Mouse (Mus musculus) small intestine, adult 2 months (tissue): Measurements from ENCODE around the gene Gm9970. TPM values are rescaled to one million over a fixed set of nuclear protein-coding genes. Genes with fewer than 3 reads are reported as not detected.

Experiments used
- H3K27ac ChIP-seq: fragments of 200-500 bp; 2 replicates; pipeline ENCODE4 v1.5.1; 2012; ENCODE audit warnings: low read depth, low read length, control low read depth, inconsistent platforms; ENCODE audit not compliant: insufficient read depth
- H3K27me3 ChIP-seq: fragments of 200-500 bp; 2 replicates; pipeline ENCODE4 v1.6.1; 2012; ENCODE audit warnings: mild to moderate bottlenecking, moderate library complexity, low read length, inconsistent platforms; ENCODE audit not compliant: control insufficient read depth, insufficient read depth
- H3K36me3 ChIP-seq: fragments of 200-500 bp; 2 replicates; pipeline ENCODE4 v1.6.1; 2012; ENCODE audit warnings: mild to moderate bottlenecking, low read length, control low read depth, inconsistent platforms; ENCODE audit not compliant: control insufficient read depth, insufficient read depth
- H3K4me1 ChIP-seq: fragments of 200-500 bp; 2 replicates; pipeline ENCODE4 v1.6.1; 2012; ENCODE audit warnings: low read length, inconsistent platforms, mixed read lengths; ENCODE audit not compliant: control insufficient read depth, insufficient read depth, insufficient read length
- H3K4me3 ChIP-seq: fragments of 200-500 bp; 2 replicates; pipeline ENCODE4 v1.5.1; 2012; ENCODE audit warnings: low read depth, mild to moderate bottlenecking, control low read depth, inconsistent platforms, low read length, moderate library complexity
- CTCF ChIP-seq: fragments of 200-500 bp; IDR thresholded peaks from 2 replicates; pipeline ENCODE4 v1.5.1; 2012; ENCODE audit warnings: low read depth, mild to moderate bottlenecking, control low read depth, inconsistent platforms, low read length, moderate library complexity, mixed read lengths; ENCODE audit not compliant: insufficient replicate concordance, insufficient read length; ENCODE audit errors: extremely low read depth
- POLR2A ChIP-seq: fragments of 200-500 bp; IDR thresholded peaks from 2 replicates; pipeline ENCODE4 v1.6.1; 2012; ENCODE audit warnings: low read depth, mild to moderate bottlenecking, control low read depth, inconsistent platforms, low read length, moderate library complexity
- WGBS: fragments of 180-500 bp; shearing (Covaris S2); methylation state at CpG from one replicate; pipeline ENCODE4 v1.1.7; 2018; 5-methylcytosine and 5-hydroxymethylcytosine counted together
- polyA plus RNA-seq: library from polyadenylated mRNA; depleted of rRNA; stranded (reverse); fragments of >200 nt; gene quantifications from 2 replicates; pipeline ENCODE4 v1.2.3, GENCODE M21; 2012; rRNA removed

Gene Gm9970
- polyA plus RNA-seq, 1 experiment = 0.82 TPM

DNA sequence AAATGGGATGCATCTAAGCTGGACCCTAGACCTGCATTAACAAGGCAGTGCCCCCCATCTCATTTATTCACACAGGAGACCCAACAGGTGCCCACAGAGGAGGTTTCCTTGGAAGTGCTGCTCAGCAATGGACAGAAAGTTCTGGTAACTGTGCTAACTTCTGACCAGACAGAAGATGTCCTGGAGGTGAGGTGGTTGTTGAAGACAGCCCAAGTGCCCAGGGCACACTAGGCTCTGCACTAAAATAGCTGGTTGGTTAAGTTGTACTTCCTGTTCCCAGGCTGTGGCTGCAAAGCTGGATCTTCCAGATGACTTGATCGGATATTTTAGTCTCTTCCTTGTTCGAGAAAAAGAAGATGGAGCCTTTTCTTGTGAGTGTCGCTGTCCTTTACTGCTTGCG is 45.4 kb downstream of the Gm9970 start:
- Histone ChIP-seq H3K27me3 (no peaks in the 10 kb centered on the region), H3K36me3 (peaks cover 63% of the 10 kb centered on the region), H3K4me1 (peaks cover 8% of the 10 kb centered on the region), H3K4me3 (no peak overlapping the region), H3K27ac (no peak overlapping the region)
- no peak for TF ChIP-seq CTCF
- no peak for TF ChIP-seq POLR2A
- 87% methylated on average over 4 of the region's 4 CpGs for WGBS

DNA sequence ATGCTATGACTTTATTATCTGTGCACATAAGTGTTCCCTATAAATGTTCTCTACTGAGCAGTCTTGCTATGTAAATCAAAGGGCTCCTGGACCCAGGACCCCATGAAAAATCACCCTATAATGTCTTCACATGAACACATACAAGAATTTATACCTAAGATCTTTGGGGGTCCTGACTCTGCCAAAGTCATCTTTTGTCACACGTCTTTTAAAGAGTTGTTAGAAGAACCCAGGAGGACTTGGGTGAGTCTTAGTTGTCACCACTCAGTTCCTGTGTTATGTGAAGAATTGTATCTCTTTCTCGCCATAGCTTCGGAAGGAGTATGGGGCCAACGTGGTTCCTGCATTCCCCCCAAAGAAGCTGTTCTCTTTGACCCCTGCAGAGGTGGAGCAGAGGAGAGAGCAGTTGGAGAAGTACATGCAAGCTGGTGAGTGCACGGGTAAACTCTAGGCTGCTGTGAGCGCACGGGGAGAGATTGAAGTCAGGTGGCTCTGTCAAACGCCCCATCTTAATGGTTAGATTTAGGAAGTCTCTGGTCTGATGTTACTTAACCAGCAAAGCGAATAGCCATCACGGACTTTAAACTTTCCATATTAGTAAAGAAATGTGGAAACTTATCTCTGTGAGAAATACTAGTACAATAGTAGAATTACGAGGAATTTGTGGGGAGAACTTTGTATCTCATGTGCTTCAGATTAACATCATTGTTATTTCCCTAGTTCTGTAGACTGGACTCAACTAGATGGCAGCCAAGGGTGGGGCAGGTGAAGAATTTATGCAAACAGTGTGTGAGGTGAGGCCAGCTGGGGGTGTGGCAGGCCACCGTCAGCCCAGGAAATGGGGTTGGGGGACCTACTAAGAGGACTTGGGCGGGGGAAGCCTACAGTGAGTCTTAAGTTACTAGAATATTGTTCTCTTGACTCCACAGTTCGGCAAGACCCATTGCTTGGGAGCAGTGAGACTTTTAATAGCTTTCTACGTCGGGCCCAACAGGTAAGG is 46.2 kb downstream of the Gm9970 start:
- H3K36me3 ChIP-seq = peaks cover 62% of the 10 kb centered on the region
- no peak overlapping the region for H3K27ac ChIP-seq
- H3K27me3 ChIP-seq = no peaks in the 10 kb centered on the region
- WGBS = 85% methylated on average over 16 of the region's 16 CpGs
- H3K4me1 ChIP-seq = peaks cover 6% of the 10 kb centered on the region
- H3K4me3 ChIP-seq = no peak overlapping the region
- no peak for TF ChIP-seq POLR2A
- no peak for TF ChIP-seq CTCF

DNA sequence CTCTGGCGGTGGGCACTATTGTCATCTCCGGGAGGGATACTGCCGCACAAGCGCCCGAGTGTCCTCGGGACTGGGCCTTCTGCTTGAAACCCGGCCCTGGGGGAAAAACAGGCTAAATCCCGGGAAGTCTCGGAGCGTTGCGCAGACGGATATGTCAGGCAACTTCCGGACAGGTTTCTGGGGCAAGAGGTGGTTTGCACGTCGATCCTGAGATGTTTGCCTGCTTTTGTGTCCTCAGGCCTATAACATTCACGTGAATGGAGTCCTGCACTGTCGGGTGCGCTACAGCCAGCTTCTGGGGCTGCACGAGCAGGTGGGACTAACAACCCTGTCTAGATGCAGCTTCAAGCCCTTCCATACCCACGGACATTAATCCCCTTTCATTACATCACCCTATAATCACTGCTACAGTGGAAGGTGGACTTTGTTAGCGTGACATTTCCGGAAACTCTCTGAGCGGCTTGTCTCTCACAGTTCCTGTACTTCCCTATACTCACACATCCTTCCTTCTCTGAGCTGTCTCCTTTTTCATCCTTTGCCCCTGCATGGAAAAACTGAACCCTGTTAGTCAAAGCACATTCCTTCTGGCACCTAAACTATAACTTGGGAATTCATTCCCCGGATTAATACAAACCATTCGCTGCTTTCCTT is 47.3 kb downstream of the Gm9970 start:
- WGBS = 6% methylated on average over 25 of the region's 25 CpGs
- H3K36me3 ChIP-seq = peaks cover 58% of the 10 kb centered on the region
- H3K27ac ChIP-seq = peak overlapping the region; percentile 77
- peak overlapping the region; percentile 91 for H3K4me3 ChIP-seq
- H3K27me3 ChIP-seq = no peaks in the 10 kb centered on the region
- TF ChIP-seq POLR2A (no peak), CTCF (no peak)
- peaks cover 6% of the 10 kb centered on the region; the same call in 1 of the 2 replicates for H3K4me1 ChIP-seq

DNA sequence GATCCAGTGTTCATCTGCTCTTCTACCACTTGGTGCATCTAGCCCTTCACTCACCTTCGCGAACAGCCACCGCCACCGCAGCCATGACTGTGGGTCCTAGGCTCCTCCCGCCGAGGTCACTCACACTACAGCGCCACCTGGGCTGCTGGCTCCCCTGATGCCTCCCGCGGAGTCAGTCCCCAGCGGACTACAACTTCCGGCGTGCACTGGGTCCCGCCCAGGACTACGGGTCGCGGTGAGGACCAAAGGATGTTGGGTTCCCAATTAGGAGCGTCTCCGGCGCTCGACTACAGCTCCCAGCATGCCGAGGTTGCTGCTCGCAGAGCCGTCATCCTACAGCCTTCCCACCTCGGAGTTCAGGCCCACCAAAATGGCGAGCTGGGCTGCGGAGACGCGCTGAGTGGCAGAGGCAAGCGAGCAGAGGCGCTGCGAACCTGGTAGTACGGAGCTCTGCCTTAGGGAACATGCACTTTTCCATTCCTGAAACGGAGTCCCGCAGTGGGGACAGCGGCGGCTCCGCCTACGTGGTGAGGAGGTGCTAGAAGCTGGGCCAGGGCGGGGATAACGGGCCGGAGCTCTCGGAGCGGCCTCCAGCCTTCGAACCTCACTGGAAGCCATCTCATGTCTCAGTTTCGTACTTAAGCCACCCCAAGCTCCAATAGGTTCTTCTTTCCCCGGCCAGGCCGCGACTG is 47.9 kb downstream of the Gm9970 start, which contains the start of the genes Snx17 and Eif2b4:
Snx17 (plus strand) TSS at position 289 of the 692 bp plus-strand sequence.
Eif2b4 (minus strand) TSS at position 492 of the 692 bp plus-strand sequence.
- H3K27me3 ChIP-seq = no peaks in the 10 kb centered on the region
- peak; percentile 69 for TF ChIP-seq POLR2A
- no peak for TF ChIP-seq CTCF
- under 1% methylated on average over 48 of the region's 48 CpGs for WGBS
- H3K27ac ChIP-seq = peak within 1 kb of the TSS; percentile 77
- H3K4me3 ChIP-seq = peak within 1 kb of the TSS; percentile 91
- peaks cover 6% of the 10 kb centered on the region; the same call in 1 of the 2 replicates for H3K4me1 ChIP-seq
- H3K36me3 ChIP-seq = peaks cover 57% of the 10 kb centered on the region

DNA sequence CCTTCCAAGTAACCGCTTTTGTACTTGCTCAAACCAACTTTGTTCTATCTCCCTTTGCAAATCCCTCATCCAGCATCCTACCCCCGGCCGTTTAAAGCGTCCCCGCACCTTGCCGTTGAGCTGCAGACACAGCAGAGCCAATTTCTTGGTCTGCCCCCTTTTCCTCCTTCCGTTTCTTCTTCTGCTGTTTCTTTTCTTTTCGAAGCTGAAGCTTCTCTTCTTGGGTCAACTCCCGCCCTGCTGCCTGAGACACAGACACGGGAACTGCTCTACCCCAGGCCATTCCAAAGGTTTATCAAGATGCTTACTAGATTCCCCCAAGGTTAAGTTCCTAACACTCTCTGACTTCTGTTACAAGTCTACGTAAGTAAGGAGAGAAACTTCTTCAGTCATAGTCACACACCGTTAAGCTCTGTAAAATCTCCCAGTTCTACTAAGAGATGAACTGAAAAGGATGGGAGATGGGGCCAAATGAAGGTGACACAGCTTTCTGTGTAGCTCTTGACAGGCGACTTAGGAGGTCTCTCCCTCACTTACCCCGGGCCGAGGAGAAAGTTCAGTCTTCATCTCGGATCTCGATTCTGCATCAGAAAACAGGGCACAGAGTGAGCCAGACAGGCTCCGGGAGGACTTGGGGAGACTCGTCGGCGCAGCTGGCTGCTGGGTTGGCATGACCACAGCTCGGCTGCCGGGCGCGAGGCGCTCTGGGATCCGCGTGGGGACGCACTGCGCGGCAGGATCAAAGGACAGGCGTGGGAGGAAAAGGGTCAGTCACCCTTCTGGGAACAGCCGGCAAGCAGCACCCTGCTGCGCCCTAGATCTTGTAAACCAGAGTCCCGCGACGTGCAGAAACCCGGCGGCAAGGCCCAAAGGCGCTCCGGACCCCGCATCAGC is 48.7 kb downstream of the Gm9970 start:
- H3K4me3 ChIP-seq = peak overlapping the region; percentile 91
- H3K4me1 ChIP-seq = peaks cover 6% of the 10 kb centered on the region; the same call in 1 of the 2 replicates
- peak overlapping the region; percentile 68 for H3K27ac ChIP-seq
- no peaks in the 10 kb centered on the region for H3K27me3 ChIP-seq
- H3K36me3 ChIP-seq = peaks cover 56% of the 10 kb centered on the region
- no peak for TF ChIP-seq CTCF
- no peak for TF ChIP-seq POLR2A
- 6% methylated on average over 42 of the region's 42 CpGs for WGBS

Other genes starting within 250 kb of the Gm9970 start
- 29.3 and 51.4 TPM in 2 replicates for gene Atraid, start 192.9 kb downstream of the Gm9970 start, polyA plus RNA-seq
- 14.5 and 75.0 TPM in 2 replicates for gene Slc5a6, start 192.3 kb downstream of the Gm9970 start, polyA plus RNA-seq
- 15.4 and 17.5 TPM in 2 replicates for gene Cad, start 186.5 kb downstream of the Gm9970 start, polyA plus RNA-seq
- gene Dnajc5g, start 134.9 kb downstream of the Gm9970 start, polyA plus RNA-seq = not detected in 2 replicates
- 0.15 and 0.17 TPM in 2 replicates for gene Slc30a3, start 133.0 kb downstream of the Gm9970 start, polyA plus RNA-seq
- not detected in 2 replicates for gene Trim54, start 124.5 kb downstream of the Gm9970 start, polyA plus RNA-seq
- not detected in 2 replicates for gene Ucn, start 102.4 kb downstream of the Gm9970 start, polyA plus RNA-seq
- 29.1 and 33.2 TPM in 2 replicates for gene Mpv17, start 87.0 kb downstream of the Gm9970 start, polyA plus RNA-seq
- gene Gm29609, start 61.3 kb downstream of the Gm9970 start, polyA plus RNA-seq = 0.98 and 4.1 TPM in 2 replicates
- gene Gtf3c2, start 61.1 kb downstream of the Gm9970 start, polyA plus RNA-seq = 16.3 and 21.9 TPM in 2 replicates
- gene Snx17, start 48.0 kb downstream of the Gm9970 start, polyA plus RNA-seq = 37.8 and 56.9 TPM in 2 replicates
- gene Eif2b4, start 47.8 kb downstream of the Gm9970 start, polyA plus RNA-seq = 30.6 and 43.2 TPM in 2 replicates
- 29.0 and 65.0 TPM in 2 replicates for gene Zfp513, start 38.9 kb downstream of the Gm9970 start, polyA plus RNA-seq
- 39.3 and 67.7 TPM in 2 replicates for gene Ppm1g, start 20.5 kb downstream of the Gm9970 start, polyA plus RNA-seq
- gene Nrbp1, start 368 bp downstream of the Gm9970 start, polyA plus RNA-seq = 98.0 and 232 TPM in 2 replicates
- 122 and 205 TPM in 2 replicates for gene Krtcap3, start 10.5 kb upstream of the Gm9970 start, polyA plus RNA-seq
- gene Ift172, start 49.9 kb upstream of the Gm9970 start, polyA plus RNA-seq = 18.1 and 20.9 TPM in 2 replicates
- gene Fndc4, start 54.8 kb upstream of the Gm9970 start, polyA plus RNA-seq = 1.7 and 1.8 TPM in 2 replicates
- 0.05 TPM in 1 of 2 replicates, not detected in the other for gene Gckr, start 56.2 kb upstream of the Gm9970 start, polyA plus RNA-seq
- gene Zfp512, start 211.2 kb upstream of the Gm9970 start, polyA plus RNA-seq = 2.4 and 4.1 TPM in 2 replicates
- gene 4930548H24Rik, start 244.5 kb upstream of the Gm9970 start, polyA plus RNA-seq = 0.04 TPM in 1 of 2 replicates, not detected in the other